Mouse (Mus musculus) limb, embryonic 15.5 days (tissue): Measurements from ENCODE around the gene Slc9a1. TPM values are rescaled to one million over a fixed set of nuclear protein-coding genes. Genes with fewer than 3 reads are reported as not detected.

ENCODE experiments used
- ATAC-seq: fragments of 200-750 bp; cut with Nextera tagmentation; 2 replicates; pipeline ENCODE4 v1.8.0; 2017; ENCODE audit warnings: low read depth, moderate TSS enrichment; ENCODE audit not compliant: insufficient number of reproducible peaks, low FRiP score, low TSS enrichment
- H3K27ac ChIP-seq: fragments of 300-500 bp; sonication (generic); 2 replicates; pipeline ENCODE4 v1.5.1; 2015; ENCODE audit warnings: moderate library complexity, mild to moderate bottlenecking, inconsistent platforms
- H3K27me3 ChIP-seq: fragments of 300-500 bp; sonication (generic); 2 replicates; pipeline ENCODE4 v1.6.1; 2015; ENCODE audit warnings: inconsistent platforms
- H3K36me3 ChIP-seq: fragments of 300-500 bp; sonication (generic); 2 replicates; pipeline ENCODE4 v1.6.1; 2015; ENCODE audit warnings: inconsistent platforms
- H3K4me1 ChIP-seq: fragments of 300-500 bp; sonication (generic); 2 replicates; pipeline ENCODE4 v1.6.1; 2015; ENCODE audit warnings: inconsistent platforms
- H3K4me2 ChIP-seq: fragments of 300-500 bp; sonication (generic); 2 replicates; pipeline ENCODE4 v1.6.1; 2015; ENCODE audit warnings: mild to moderate bottlenecking, inconsistent platforms
- H3K4me3 ChIP-seq: fragments of 300-500 bp; sonication (generic); 2 replicates; pipeline ENCODE4 v1.5.1; 2015; ENCODE audit warnings: mild to moderate bottlenecking, inconsistent platforms
- H3K9ac ChIP-seq: fragments of 300-500 bp; sonication (generic); 2 replicates; pipeline ENCODE4 v1.6.1; 2015; ENCODE audit warnings: inconsistent platforms
- H3K9me3 ChIP-seq: fragments of 300-500 bp; sonication (generic); 2 replicates; pipeline ENCODE4 v1.6.1; 2016; ENCODE audit warnings: inconsistent platforms
- WGBS: fragments of 180-500 bp; shearing (Covaris S2); methylation state at CpG from one replicate; pipeline ENCODE4 v1.1.7; 2015; 5-methylcytosine and 5-hydroxymethylcytosine counted together
- polyA plus RNA-seq: library from polyadenylated mRNA; unstranded; fragments of >200 nt; fragmentation: Nextera tagmentation; extraction: Ambion mirVana; gene quantifications from 2 replicates; pipeline ENCODE4 v1.2.1, GENCODE M21; 2015

Gene Slc9a1
- polyA plus RNA-seq, 1 experiment from 2014 or later, result 10.1 TPM

- Histone ChIP-seq H3K27me3 (no peaks in the 10 kb centered on the region), H3K27ac (peak overlapping the region; percentile 83), H3K9ac (no peak overlapping the region), H3K4me1 (peaks cover 53% of the 10 kb centered on the region), H3K9me3 (no peaks in the 10 kb centered on the region), H3K36me3 (0 out of 2 replicates have a peak, but pooled peaks cover 3% of the 10 kb centered on the region), H3K4me2 (no peak overlapping the region), H3K4me3 (no peak overlapping the region)
- ATAC-seq, result no peak
- 53% methylated on average over 18 of the region's 18 CpGs for WGBS
These were observed 21.9 kb downstream of the Slc9a1 start for GRCm38 (mm10) chr4:133391185-133392040.

- Histone ChIP-seq H3K9me3 (no peaks in the 10 kb centered on the region), H3K36me3 (no peaks in the 10 kb centered on the region), H3K4me3 (no peak overlapping the region), H3K4me1 (peaks cover 57% of the 10 kb centered on the region), H3K27me3 (no peaks in the 10 kb centered on the region), H3K4me2 (no peak overlapping the region), H3K9ac (no peak overlapping the region), H3K27ac (no peak overlapping the region)
- no peak for ATAC-seq
- 85% methylated on average over 4 of the region's 4 CpGs for WGBS
These were observed 25.6 kb downstream of the Slc9a1 start for GRCm38 (mm10) chr4:133394981-133395573.

GRCm38 (mm10) chr4:133396079-133396478, 26.6 kb downstream of the Slc9a1 start:
- Histone ChIP-seq H3K9me3 (no peaks in the 10 kb centered on the region), H3K4me2 (no peak overlapping the region), H3K4me3 (no peak overlapping the region), H3K36me3 (no peaks in the 10 kb centered on the region), H3K4me1 (peaks cover 51% of the 10 kb centered on the region), H3K27ac (peak overlapping the region; percentile 3; the same call in 1 of the 2 replicates), H3K9ac (no peak overlapping the region), H3K27me3 (no peaks in the 10 kb centered on the region)
- no peak for ATAC-seq
- WGBS, result 85% methylated on average over 2 of the region's 2 CpGs

GRCm38 (mm10) chr4:133397299-133397698, 27.8 kb downstream of the Slc9a1 start:
- no peaks in the 10 kb centered on the region for H3K36me3 ChIP-seq
- H3K9ac ChIP-seq, result no peak overlapping the region
- no peaks in the 10 kb centered on the region for H3K27me3 ChIP-seq
- WGBS, result 57% methylated on average over 5 of the region's 5 CpGs
- H3K4me1 ChIP-seq, result peaks cover 42% of the 10 kb centered on the region
- ATAC-seq, result no peak
- no peaks in the 10 kb centered on the region for H3K9me3 ChIP-seq
- no peak overlapping the region for H3K27ac ChIP-seq
- H3K4me2 ChIP-seq, result no peak overlapping the region
- no peak overlapping the region for H3K4me3 ChIP-seq

- Histone ChIP-seq H3K9me3 (no peaks in the 10 kb centered on the region), H3K9ac (no peak overlapping the region), H3K4me1 (peaks cover 42% of the 10 kb centered on the region), H3K27me3 (no peaks in the 10 kb centered on the region), H3K4me2 (no peak overlapping the region), H3K36me3 (no peaks in the 10 kb centered on the region), H3K4me3 (no peak overlapping the region), H3K27ac (no peak overlapping the region)
- no peak for ATAC-seq
- 87% methylated on average over 8 of the region's 8 CpGs for WGBS
These were observed 28.5 kb downstream of the Slc9a1 start for GRCm38 (mm10) chr4:133397961-133398360.

- Histone ChIP-seq H3K9ac (no peak overlapping the region), H3K4me3 (no peak overlapping the region), H3K4me1 (peaks cover 42% of the 10 kb centered on the region), H3K36me3 (no peaks in the 10 kb centered on the region), H3K27me3 (no peaks in the 10 kb centered on the region), H3K4me2 (no peak overlapping the region), H3K9me3 (no peaks in the 10 kb centered on the region), H3K27ac (peak overlapping the region; percentile 30; the same call in 1 of the 2 replicates)
- WGBS, result 72% methylated on average over 5 of the region's 5 CpGs
- ATAC-seq, result no peak
These were observed 29.1 kb downstream of the Slc9a1 start for GRCm38 (mm10) chr4:133398619-133399018.

GRCm38 (mm10) chr4:133399509-133399908, 30.0 kb downstream of the Slc9a1 start:
- no peaks in the 10 kb centered on the region for H3K27me3 ChIP-seq
- whole genome bisulfite sequencing, result 66% methylated on average over 6 of the region's 6 CpGs
- H3K4me2 ChIP-seq, result no peak overlapping the region
- H3K9me3 ChIP-seq, result no peaks in the 10 kb centered on the region
- H3K9ac ChIP-seq, result no peak overlapping the region
- ATAC-seq, result no peak
- H3K27ac ChIP-seq, result peak overlapping the region; percentile 54
- H3K36me3 ChIP-seq, result no peaks in the 10 kb centered on the region
- peaks cover 39% of the 10 kb centered on the region for H3K4me1 ChIP-seq
- no peak overlapping the region for H3K4me3 ChIP-seq

GRCm38 (mm10) chr4:133400098-133400497, 30.6 kb downstream of the Slc9a1 start:
- no peaks in the 10 kb centered on the region for H3K27me3 ChIP-seq
- H3K4me1 ChIP-seq, result peaks cover 34% of the 10 kb centered on the region
- H3K4me3 ChIP-seq, result no peak overlapping the region
- H3K9ac ChIP-seq, result no peak overlapping the region
- no peak overlapping the region for H3K4me2 ChIP-seq
- peak overlapping the region; percentile 54; the same call in 1 of the 2 replicates for H3K27ac ChIP-seq
- H3K9me3 ChIP-seq, result no peaks in the 10 kb centered on the region
- 33% methylated on average over 7 of the region's 7 CpGs for WGBS
- no peak for ATAC-seq
- no peaks in the 10 kb centered on the region for H3K36me3 ChIP-seq

GRCm38 (mm10) chr4:133402011-133402410, 32.5 kb downstream of the Slc9a1 start:
- Histone ChIP-seq H3K9me3 (no peaks in the 10 kb centered on the region), H3K4me1 (peaks cover 37% of the 10 kb centered on the region), H3K27ac (0 out of 2 replicates have a peak overlapping the region, but pooled peaks have one; percentile 7), H3K4me2 (no peak overlapping the region), H3K36me3 (no peaks in the 10 kb centered on the region), H3K4me3 (no peak overlapping the region), H3K27me3 (no peaks in the 10 kb centered on the region), H3K9ac (no peak overlapping the region)
- no peak for ATAC-seq
- WGBS, result 48% methylated on average over 13 of the region's 13 CpGs

GRCm38 (mm10) chr4:133403611-133404228, 34.2 kb downstream of the Slc9a1 start:
- H3K27ac ChIP-seq, result no peak overlapping the region
- H3K36me3 ChIP-seq, result no peaks in the 10 kb centered on the region
- no peak for ATAC-seq
- no peaks in the 10 kb centered on the region for H3K27me3 ChIP-seq
- no peak overlapping the region for H3K9ac ChIP-seq
- no peak overlapping the region for H3K4me3 ChIP-seq
- peaks cover 51% of the 10 kb centered on the region for H3K4me1 ChIP-seq
- H3K4me2 ChIP-seq, result no peak overlapping the region
- no peaks in the 10 kb centered on the region for H3K9me3 ChIP-seq
- WGBS, result 80% methylated on average over 9 of the region's 9 CpGs

GRCm38 (mm10) chr4:133404256-133404655, 34.8 kb downstream of the Slc9a1 start:
- no peak overlapping the region for H3K4me3 ChIP-seq
- no peak overlapping the region for H3K4me2 ChIP-seq
- H3K27ac ChIP-seq, result no peak overlapping the region
- 81% methylated on average over 5 of the region's 5 CpGs for WGBS
- H3K4me1 ChIP-seq, result peaks cover 47% of the 10 kb centered on the region
- H3K9ac ChIP-seq, result no peak overlapping the region
- H3K36me3 ChIP-seq, result no peaks in the 10 kb centered on the region
- H3K27me3 ChIP-seq, result no peaks in the 10 kb centered on the region
- H3K9me3 ChIP-seq, result no peaks in the 10 kb centered on the region
- no peak for ATAC-seq
